Mouse (Mus musculus): Measurements from ENCODE around the gene Fars2. TPM values are rescaled to one million over a fixed set of nuclear protein-coding genes. Genes with fewer than 3 reads are reported as not detected.
A peak's percentile ranks its signal among the peaks of the same experiment; 100 is the strongest.

The Fars2 gene
- polyA plus RNA-seq, 1 experiment, result 123 TPM

DNA sequence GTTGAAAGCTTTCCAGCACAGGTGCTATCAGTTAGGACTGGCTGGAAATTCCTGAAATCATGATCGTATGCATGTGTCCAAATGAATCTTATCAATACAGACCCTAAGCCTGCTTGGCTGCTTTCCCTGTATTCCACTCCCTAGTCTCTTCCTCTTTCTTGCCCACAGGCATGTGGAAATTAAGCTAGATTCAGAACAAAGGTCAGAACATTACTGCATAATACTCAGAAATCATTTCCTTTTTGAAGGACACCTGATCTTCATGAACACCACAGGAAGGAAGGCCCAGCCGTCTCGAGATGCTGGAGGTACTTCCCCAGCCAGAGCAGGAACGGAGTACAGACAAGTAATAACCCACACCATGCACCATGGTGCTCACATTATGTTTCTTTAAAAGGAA lies 29.0 kb upstream of the Fars2 start:
- Histone ChIP-seq H3K27ac (ENCODE audit: control insufficient read depth, insufficient read depth, low read depth, low read length) (no peak overlapping the region), H3K27me3 (ENCODE audit: control insufficient read depth, insufficient read depth, low read length) (no peaks in the 10 kb centered on the region), H3K4me1 (ENCODE audit: control insufficient read depth, insufficient read depth, low read length) (no peaks in the 10 kb centered on the region), H3K4me3 (ENCODE audit: control insufficient read depth, low read depth, low read length) (no peak overlapping the region), H3K36me3 (ENCODE audit: control insufficient read depth, insufficient read depth, low read length) (peaks cover 1% of the 10 kb centered on the region)
- TF ChIP-seq POLR2A (IDR thresholded peaks at IDR 0.05; ENCODE audit: control insufficient read depth, low read depth, low read length) (no peak), CTCF (IDR thresholded peaks at IDR 0.05; ENCODE audit: control insufficient read depth, insufficient read depth, insufficient replicate concordance, low read depth, low read length) (no peak)

DNA sequence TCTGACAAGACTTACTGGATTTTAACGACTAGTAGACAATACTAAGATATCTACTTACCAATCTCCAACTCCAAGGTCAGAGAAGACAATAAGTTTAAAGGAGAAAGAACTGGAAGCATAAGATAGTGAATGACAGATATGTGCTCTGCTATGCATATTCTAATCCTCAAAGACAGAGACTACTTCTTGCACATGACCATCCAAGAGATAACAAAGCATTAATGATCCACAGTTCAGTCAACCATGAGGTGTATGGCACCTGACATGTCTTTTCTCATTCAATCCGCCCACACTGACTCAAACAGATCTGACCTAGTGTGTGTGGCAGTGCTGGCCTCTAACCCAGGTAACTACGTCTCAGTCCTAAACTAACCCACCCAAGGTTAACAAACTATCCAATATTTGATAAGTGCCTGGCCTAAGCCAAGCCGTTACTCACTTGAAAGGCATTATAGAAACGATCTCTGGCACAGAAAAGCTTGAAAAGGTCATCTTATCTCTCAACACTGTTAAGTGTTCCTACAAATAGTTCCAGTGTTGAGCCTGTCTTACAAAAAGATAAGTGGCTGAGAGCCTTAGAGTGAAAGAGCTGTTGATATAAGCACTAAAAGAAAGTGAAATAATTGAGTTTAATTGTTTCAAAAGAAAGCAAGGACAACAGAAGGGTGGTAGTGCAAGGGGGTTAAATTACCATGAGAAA lies 20.4 kb upstream of the Fars2 start:
- Histone ChIP-seq H3K27ac (ENCODE audit: control insufficient read depth, insufficient read depth, low read depth, low read length) (no peak overlapping the region), H3K36me3 (ENCODE audit: control insufficient read depth, insufficient read depth, low read length) (peaks cover 1% of the 10 kb centered on the region), H3K27me3 (ENCODE audit: control insufficient read depth, insufficient read depth, low read length) (no peaks in the 10 kb centered on the region), H3K4me1 (ENCODE audit: control insufficient read depth, insufficient read depth, low read length) (no peaks in the 10 kb centered on the region), H3K4me3 (ENCODE audit: control insufficient read depth, low read depth, low read length) (no peak overlapping the region)
- no peak for TF ChIP-seq CTCF (IDR thresholded peaks at IDR 0.05; ENCODE audit: control insufficient read depth, insufficient read depth, insufficient replicate concordance, low read depth, low read length)
- no peak for TF ChIP-seq POLR2A (IDR thresholded peaks at IDR 0.05; ENCODE audit: control insufficient read depth, low read depth, low read length)

DNA sequence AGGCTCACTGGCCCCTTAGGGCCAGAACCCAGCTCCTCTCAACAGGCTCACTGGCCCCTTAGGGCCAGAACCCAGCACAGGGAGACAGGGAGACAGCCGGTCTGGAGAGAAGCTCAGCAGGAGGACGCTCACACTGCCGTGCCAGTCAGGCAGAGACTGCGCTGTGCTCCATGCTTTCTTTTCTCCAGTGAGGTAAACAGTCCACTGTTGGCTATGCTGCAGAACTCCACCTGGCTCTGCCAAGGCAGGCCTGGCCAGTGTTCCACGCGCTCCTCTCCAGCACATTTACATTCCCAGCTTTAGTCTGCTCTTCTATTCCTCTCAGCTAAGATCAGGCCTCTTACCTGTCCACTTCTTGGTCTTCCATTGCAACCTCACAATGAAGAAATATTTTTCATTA lies 11.6 kb upstream of the Fars2 start:
- TF ChIP-seq POLR2A (IDR thresholded peaks at IDR 0.05; ENCODE audit: control insufficient read depth, low read depth, low read length) (no peak), CTCF (IDR thresholded peaks at IDR 0.05; ENCODE audit: control insufficient read depth, insufficient read depth, insufficient replicate concordance, low read depth, low read length) (no peak)
- H3K27me3 ChIP-seq (ENCODE audit: control insufficient read depth, insufficient read depth, low read length), result no peaks in the 10 kb centered on the region
- no peaks in the 10 kb centered on the region for H3K36me3 ChIP-seq (ENCODE audit: control insufficient read depth, insufficient read depth, low read length)
- no peaks in the 10 kb centered on the region for H3K4me1 ChIP-seq (ENCODE audit: control insufficient read depth, insufficient read depth, low read length)
- H3K27ac ChIP-seq (ENCODE audit: control insufficient read depth, insufficient read depth, low read depth, low read length), result no peak overlapping the region
- H3K4me3 ChIP-seq (ENCODE audit: control insufficient read depth, low read depth, low read length), result no peak overlapping the region

DNA sequence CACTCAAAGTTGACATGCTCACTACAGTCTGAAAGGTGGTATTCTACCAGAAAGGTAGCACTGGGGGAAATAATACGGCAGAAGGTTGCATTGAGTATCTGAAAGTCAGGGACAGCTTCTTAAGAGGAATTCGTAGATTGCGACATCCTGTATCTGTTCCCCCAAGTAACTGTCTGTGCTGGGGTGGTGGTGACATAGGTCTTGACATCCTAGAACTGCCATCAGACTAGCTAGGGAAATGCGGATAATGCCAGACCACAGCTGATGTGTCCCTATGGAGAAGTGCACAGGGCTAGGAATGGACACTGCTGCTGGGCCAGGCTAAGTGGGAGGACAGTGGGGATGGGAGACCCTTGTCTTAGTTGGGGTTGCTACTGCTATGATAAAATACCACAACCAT lies 8.7 kb upstream of the Fars2 start:
- Histone ChIP-seq H3K4me3 (ENCODE audit: control insufficient read depth, low read depth, low read length) (no peak overlapping the region), H3K27me3 (ENCODE audit: control insufficient read depth, insufficient read depth, low read length) (no peaks in the 10 kb centered on the region), H3K4me1 (ENCODE audit: control insufficient read depth, insufficient read depth, low read length) (no peaks in the 10 kb centered on the region), H3K27ac (ENCODE audit: control insufficient read depth, insufficient read depth, low read depth, low read length) (no peak overlapping the region), H3K36me3 (ENCODE audit: control insufficient read depth, insufficient read depth, low read length) (no peaks in the 10 kb centered on the region)
- TF ChIP-seq POLR2A (IDR thresholded peaks at IDR 0.05; ENCODE audit: control insufficient read depth, low read depth, low read length) (no peak), CTCF (IDR thresholded peaks at IDR 0.05; ENCODE audit: control insufficient read depth, insufficient read depth, insufficient replicate concordance, low read depth, low read length) (no peak)

DNA sequence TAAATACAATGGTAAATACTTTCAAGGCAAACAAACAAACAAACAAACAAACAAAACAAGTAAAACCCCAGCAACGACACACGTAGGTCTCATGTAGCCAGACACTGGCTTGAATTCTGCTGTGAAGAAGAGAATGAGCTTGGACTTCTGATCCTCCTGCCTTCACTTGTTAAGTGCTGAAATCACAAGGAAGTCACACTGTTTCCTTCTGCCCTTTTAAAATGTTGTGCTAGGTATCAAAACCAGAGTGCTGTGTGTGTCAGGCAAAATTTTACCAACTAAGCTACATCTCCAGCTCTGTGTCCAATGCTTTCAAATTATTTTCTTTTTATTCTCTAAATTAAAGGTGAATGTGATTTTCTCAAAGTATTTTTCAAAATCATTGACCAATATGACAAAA lies 5.9 kb upstream of the Fars2 start:
- no peaks in the 10 kb centered on the region for H3K36me3 ChIP-seq (ENCODE audit: control insufficient read depth, insufficient read depth, low read length)
- H3K27me3 ChIP-seq (ENCODE audit: control insufficient read depth, insufficient read depth, low read length), result no peaks in the 10 kb centered on the region
- no peak overlapping the region for H3K4me3 ChIP-seq (ENCODE audit: control insufficient read depth, low read depth, low read length)
- no peak overlapping the region for H3K27ac ChIP-seq (ENCODE audit: control insufficient read depth, insufficient read depth, low read depth, low read length)
- TF ChIP-seq CTCF (IDR thresholded peaks at IDR 0.05; ENCODE audit: control insufficient read depth, insufficient read depth, insufficient replicate concordance, low read depth, low read length) (no peak), POLR2A (IDR thresholded peaks at IDR 0.05; ENCODE audit: control insufficient read depth, low read depth, low read length) (no peak)
- H3K4me1 ChIP-seq (ENCODE audit: control insufficient read depth, insufficient read depth, low read length), result no peaks in the 10 kb centered on the region

DNA sequence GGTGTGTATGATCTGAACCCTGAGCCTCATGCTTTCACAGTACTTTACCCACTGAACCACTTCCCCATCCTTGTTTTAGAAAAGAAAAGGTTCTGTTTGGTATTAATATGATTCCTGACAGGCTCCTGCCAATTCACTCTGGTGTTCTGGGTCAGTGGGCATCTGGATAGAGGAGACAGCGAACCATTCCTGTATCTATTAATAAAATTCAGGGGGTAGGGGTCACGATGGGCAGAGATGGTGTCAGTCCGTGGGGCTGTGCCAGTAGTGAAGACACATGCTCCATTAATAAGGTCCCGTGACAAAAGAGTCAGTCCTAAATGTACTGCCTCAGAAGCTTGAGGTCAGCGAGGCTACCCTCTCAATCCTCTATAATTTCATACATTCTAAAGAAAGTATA lies 4.0 kb upstream of the Fars2 start:
- TF ChIP-seq CTCF (IDR thresholded peaks at IDR 0.05; ENCODE audit: control insufficient read depth, insufficient read depth, insufficient replicate concordance, low read depth, low read length), result no peak
- TF ChIP-seq POLR2A (IDR thresholded peaks at IDR 0.05; ENCODE audit: control insufficient read depth, low read depth, low read length), result no peak
- Histone ChIP-seq H3K4me3 (ENCODE audit: control insufficient read depth, low read depth, low read length) (no peak overlapping the region), H3K27me3 (ENCODE audit: control insufficient read depth, insufficient read depth, low read length) (no peaks in the 10 kb centered on the region), H3K27ac (ENCODE audit: control insufficient read depth, insufficient read depth, low read depth, low read length) (no peak overlapping the region), H3K4me1 (ENCODE audit: control insufficient read depth, insufficient read depth, low read length) (peaks cover 4% of the 10 kb centered on the region), H3K36me3 (ENCODE audit: control insufficient read depth, insufficient read depth, low read length) (no peaks in the 10 kb centered on the region)

DNA sequence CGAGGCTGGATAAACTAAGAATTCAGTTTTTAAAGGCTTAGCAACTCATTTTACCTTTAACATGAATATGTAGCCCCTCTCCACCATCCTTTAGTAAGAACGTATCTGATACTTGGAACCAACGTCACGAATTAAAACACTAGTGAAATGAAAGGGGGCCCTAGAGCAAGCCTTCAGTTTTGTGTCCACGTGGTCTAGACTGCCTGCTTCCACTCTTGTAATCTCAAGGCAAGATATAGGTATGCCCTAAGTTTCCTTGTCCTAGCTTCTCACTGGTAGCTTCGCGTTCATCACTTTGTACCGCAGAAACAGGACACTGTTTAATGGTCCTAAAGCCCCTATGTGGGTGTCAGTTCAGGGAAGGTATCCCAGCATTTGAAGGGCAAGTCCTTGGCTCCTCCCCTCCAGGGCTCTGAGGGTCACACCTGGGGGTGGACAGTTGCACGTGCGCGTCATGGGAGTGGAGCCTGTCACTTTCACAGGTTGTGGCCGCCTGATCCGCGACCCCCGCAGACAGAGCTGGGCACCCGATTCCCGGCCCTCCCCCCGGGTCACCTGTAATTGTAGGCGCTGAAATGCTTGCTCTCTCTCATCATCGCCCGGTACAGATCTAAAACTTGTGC lies 581 bp upstream of the Fars2 start:
- peak overlapping the region; percentile 100 for H3K27ac ChIP-seq (ENCODE audit: control insufficient read depth, insufficient read depth, low read depth, low read length)
- no peaks in the 10 kb centered on the region for H3K36me3 ChIP-seq (ENCODE audit: control insufficient read depth, insufficient read depth, low read length)
- peaks cover 4% of the 10 kb centered on the region for H3K4me1 ChIP-seq (ENCODE audit: control insufficient read depth, insufficient read depth, low read length)
- no peaks in the 10 kb centered on the region for H3K27me3 ChIP-seq (ENCODE audit: control insufficient read depth, insufficient read depth, low read length)
- H3K4me3 ChIP-seq (ENCODE audit: control insufficient read depth, low read depth, low read length), result peak overlapping the region; percentile 96
- TF ChIP-seq CTCF (IDR thresholded peaks at IDR 0.05; ENCODE audit: control insufficient read depth, insufficient read depth, insufficient replicate concordance, low read depth, low read length) (no peak), POLR2A (IDR thresholded peaks at IDR 0.05; ENCODE audit: control insufficient read depth, low read depth, low read length) (no peak)

Measured in testis, adult 2 months (tissue).